Mouse (Mus musculus) A20 (cell line): ENCODE measurements around the gene Rasgef1b.
A peak's percentile ranks its signal among the peaks of the same experiment; 100 is the strongest.

ENCODE experiments used
- DNase-seq: peaks from one replicate; pipeline ENCODE4 v3.0.0-alpha.2; 2011; ENCODE audit warnings: low read depth, low spot score

Gene Rasgef1b

GRCm38 (mm10) chr5:99252203-99253135, 476.4 kb downstream of the Rasgef1b start:
- no peak for DNase-seq

- DNase-seq, result no peak
Observed at GRCm38 (mm10) chr5:99251379-99252202, 477.3 kb downstream of the Rasgef1b start.

GRCm38 (mm10) chr5:99250820-99251219, 478.0 kb downstream of the Rasgef1b start:
- DNase-seq, result no peak

GRCm38 (mm10) chr5:99248501-99248900, 480.4 kb downstream of the Rasgef1b start:
- DNase-seq, result peak; percentile 3

GRCm38 (mm10) chr5:99247915-99248314, 480.9 kb downstream of the Rasgef1b start:
- DNase-seq, result no peak

GRCm38 (mm10) chr5:99247441-99247840, 481.4 kb downstream of the Rasgef1b start:
- DNase-seq, result no peak

GRCm38 (mm10) chr5:99246972-99247371, 481.9 kb downstream of the Rasgef1b start:
- no peak for DNase-seq

- DNase-seq, result no peak
Observed at GRCm38 (mm10) chr5:99241988-99242740, 486.7 kb downstream of the Rasgef1b start.

GRCm38 (mm10) chr5:99240501-99240900, 488.4 kb downstream of the Rasgef1b start:
- no peak for DNase-seq

- no peak for DNase-seq
Observed at GRCm38 (mm10) chr5:99239677-99240076, 489.2 kb downstream of the Rasgef1b start.

GRCm38 (mm10) chr5:99238150-99238549, 490.7 kb downstream of the Rasgef1b start:
- DNase-seq, result no peak

- no peak for DNase-seq
Observed at GRCm38 (mm10) chr5:99236888-99237752, 491.7 kb downstream of the Rasgef1b start.

GRCm38 (mm10) chr5:99236431-99236830, 492.4 kb downstream of the Rasgef1b start:
- DNase-seq, result no peak

GRCm38 (mm10) chr5:99234275-99234674, 494.6 kb downstream of the Rasgef1b start:
- no peak for DNase-seq

- DNase-seq, result no peak
Observed at GRCm38 (mm10) chr5:99233176-99233575, 495.7 kb downstream of the Rasgef1b start.

GRCm38 (mm10) chr5:99232410-99232809, 496.5 kb downstream of the Rasgef1b start:
- DNase-seq, result no peak

- no peak for DNase-seq
Observed at GRCm38 (mm10) chr5:99230476-99230875, 498.4 kb downstream of the Rasgef1b start.

GRCm38 (mm10) chr5:99227361-99227760, 501.5 kb downstream of the Rasgef1b start:
- DNase-seq, result no peak

- DNase-seq, result no peak
Observed at GRCm38 (mm10) chr5:99224571-99225011, 504.3 kb downstream of the Rasgef1b start.

GRCm38 (mm10) chr5:99223869-99224498, 504.9 kb downstream of the Rasgef1b start:
- DNase-seq, result no peak
